Mouse (Mus musculus) lung, postnatal 0 days (tissue): ENCODE data around the gene Rab6a.

Experiments
- CTCF ChIP-seq: IDR thresholded peaks from 2 replicates; pipeline ENCODE4 v1.5.1; 2016; ENCODE audit warnings: antibody characterized with exemption, mild to moderate bottlenecking
- EP300 ChIP-seq: IDR thresholded peaks from 2 replicates; pipeline ENCODE4 v1.6.1; 2016; ENCODE audit warnings: antibody characterized with exemption, mild to moderate bottlenecking, control low read depth

DNA sequence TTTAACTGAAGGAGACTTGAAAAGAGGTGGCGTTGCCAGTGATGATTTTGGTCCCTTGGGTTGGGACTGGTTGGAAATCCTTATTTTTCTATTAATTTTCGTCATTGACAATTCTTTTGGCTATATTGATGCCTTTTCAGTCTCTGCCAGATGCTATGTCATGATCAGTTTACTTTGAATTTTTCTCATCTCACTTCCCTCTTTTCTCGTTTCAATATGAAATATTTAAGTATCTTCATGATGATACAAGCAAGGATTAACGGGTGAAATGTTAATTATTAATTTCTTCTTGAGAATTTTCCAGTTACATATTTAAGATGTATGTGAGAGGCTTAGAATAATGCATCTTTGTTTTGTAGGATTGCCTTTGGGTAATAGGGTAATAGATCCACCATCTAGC lies 1.7 kb downstream of the Rab6a start:
- TF ChIP-seq CTCF (no peak), EP300 (no peak)
